Mouse (Mus musculus): ENCODE measurements around the gene Dll3. TPM values are rescaled to one million over a fixed set of nuclear protein-coding genes. Genes with fewer than 3 reads are reported as not detected.
A peak's percentile ranks its signal among the peaks of the same experiment; 100 is the strongest.

Gene Dll3
- 56.6 and 58.9 TPM in 2 replicates for polyA plus RNA-seq (2016; fragmentation: Nextera tagmentation; extraction: Ambion mirVana)

DNA sequence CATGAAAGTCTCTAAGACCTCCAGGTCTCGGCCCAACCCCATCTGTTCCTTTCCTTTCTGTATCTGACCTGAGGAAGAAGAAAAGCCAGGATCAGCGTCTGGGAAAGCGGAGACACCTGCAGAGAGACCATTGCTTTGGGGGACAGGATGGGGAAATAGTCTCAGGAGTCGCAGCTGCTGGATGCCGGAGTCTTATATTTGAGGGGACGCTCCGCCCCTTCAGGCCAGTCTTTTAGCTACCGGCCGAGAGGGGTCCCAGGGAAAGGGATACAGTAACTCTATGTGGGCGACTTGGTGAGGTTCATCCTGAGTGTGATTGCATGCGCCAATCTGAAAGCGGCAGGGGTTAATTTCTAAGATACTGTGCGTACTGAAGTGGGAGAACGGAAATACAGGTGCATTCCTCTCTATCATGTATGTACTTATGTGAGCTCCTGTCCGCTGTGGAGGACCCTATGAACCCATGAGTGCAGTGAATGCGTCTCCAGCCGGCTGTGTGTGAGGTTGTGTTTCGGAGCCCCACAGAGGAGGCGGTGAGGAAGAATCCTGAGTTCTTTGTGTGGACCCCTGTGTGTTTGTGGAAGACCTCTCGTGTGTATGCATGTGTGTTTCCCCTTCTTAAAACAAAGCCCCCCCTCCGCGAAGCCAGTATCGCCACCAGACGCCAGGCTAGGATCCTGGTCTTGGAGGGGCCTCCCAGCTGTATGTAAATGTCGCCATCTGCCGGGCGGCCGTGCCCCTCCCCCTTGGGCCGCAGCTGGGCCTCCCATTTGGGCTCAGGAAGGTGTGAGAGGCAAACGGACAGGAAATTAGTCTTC is at the start of gene Dll3:
Dll3 (minus strand) TSS at position 623 of the 818 bp plus-strand sequence.
- peak within 1 kb of the TSS; percentile 89 for H3K27ac ChIP-seq
- peaks cover 28% of the 10 kb centered on the region for H3K27me3 ChIP-seq
- H3K9ac ChIP-seq, result peak within 1 kb of the TSS; percentile 74
- peak; percentile 79 for ATAC-seq (ENCODE audit: low FRiP score)
- peaks cover 33% of the 10 kb centered on the region for H3K4me1 ChIP-seq
- 1% methylated on average over 30 of the region's 30 CpGs for WGBS
- H3K4me3 ChIP-seq, result peak within 1 kb of the TSS; percentile 47
- peak within 1 kb of the TSS; percentile 62 for H3K4me2 ChIP-seq (replicated peaks)
- H3K36me3 ChIP-seq, result peaks cover 21% of the 10 kb centered on the region
- no peaks in the 10 kb centered on the region for H3K9me3 ChIP-seq (replicated peaks)

DNA sequence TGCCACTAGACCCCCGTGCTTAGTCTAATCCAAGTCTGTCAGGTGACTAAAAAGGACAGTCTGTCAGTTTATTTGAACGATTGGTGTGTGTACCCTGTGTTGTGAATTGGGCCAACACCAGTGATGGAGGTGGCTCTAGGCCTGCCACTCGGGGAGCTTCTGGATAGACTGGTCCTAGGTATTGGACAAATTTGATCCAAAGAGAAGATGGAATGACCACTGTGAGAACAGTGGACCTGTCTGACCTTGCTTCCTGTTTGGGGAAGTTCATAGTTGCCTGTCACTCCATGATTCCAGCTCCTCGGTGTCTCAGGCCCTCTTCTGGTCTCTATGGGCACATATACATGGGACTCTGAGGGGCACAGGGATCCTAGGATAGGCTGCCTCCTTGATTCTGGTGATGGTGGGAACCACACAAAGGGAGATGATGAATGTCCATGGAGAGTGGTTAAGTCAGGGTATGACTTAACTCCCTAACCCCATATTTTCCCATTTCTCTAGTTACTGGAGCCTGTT is 49.7 kb upstream of the Dll3 start:
- peak overlapping the region; percentile 90 for H3K4me3 ChIP-seq
- H3K27me3 ChIP-seq, result no peaks in the 10 kb centered on the region
- peak overlapping the region; percentile 96 for H3K4me2 ChIP-seq (replicated peaks)
- WGBS, result 57% methylated on average over 4 of the region's 4 CpGs
- no peak overlapping the region for H3K27ac ChIP-seq
- ATAC-seq (ENCODE audit: low FRiP score), result no peak
- peaks cover 17% of the 10 kb centered on the region for H3K4me1 ChIP-seq
- H3K36me3 ChIP-seq, result peaks cover 30% of the 10 kb centered on the region
- peak overlapping the region; percentile 94 for H3K9ac ChIP-seq
- H3K9me3 ChIP-seq (replicated peaks), result no peaks in the 10 kb centered on the region

DNA sequence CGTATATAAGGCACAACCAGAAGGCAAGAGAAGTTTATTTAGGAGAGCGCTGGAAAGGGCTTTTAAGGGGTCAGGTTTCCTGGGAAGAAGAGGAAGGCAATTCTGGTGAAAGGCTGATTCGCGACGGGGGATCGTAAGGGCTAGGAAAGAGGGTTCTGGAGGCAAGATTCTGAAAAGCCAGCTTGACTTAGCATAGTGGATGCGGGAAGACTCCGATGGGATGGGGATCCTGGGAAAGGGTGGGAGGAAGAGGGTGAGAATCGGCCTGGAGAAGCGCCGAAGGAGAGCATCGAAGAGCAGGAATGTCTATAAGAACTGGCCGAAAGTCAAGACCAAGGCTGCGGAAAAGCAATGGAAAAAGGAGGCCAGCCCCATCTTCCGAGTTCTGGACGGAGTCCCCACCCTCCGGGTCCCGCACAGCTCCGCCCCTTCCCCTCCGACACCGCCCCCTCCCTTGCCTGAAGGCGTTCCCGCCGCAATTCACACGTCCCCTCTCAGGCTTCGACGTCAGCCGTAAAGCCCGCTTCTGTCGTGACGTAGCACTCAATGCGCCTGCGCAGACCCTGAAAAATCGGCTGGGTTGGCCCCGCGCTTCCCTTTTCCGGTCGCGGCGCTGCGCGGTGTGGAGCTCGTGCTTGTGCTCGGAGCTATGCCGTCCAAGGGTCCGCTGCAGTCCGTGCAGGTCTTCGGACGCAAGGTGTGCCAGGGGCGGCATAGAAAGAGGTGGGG is 48.3 kb upstream of the Dll3 start, which contains the start of gene Rps16:
Rps16 (plus strand) TSS at position 498 of the 729 bp plus-strand sequence.
- Histone ChIP-seq H3K4me2 (replicated peaks) (peak within 1 kb of the TSS; percentile 96), H3K4me1 (peaks cover 15% of the 10 kb centered on the region), H3K9me3 (replicated peaks) (no peaks in the 10 kb centered on the region), H3K9ac (peak within 1 kb of the TSS; percentile 94), H3K27ac (peak within 1 kb of the TSS; percentile 77), H3K4me3 (peak within 1 kb of the TSS; percentile 90), H3K36me3 (peaks cover 29% of the 10 kb centered on the region), H3K27me3 (no peaks in the 10 kb centered on the region)
- ATAC-seq (ENCODE audit: low FRiP score), result peak; percentile 95
- under 1% methylated on average over 47 of the region's 50 CpGs for WGBS

DNA sequence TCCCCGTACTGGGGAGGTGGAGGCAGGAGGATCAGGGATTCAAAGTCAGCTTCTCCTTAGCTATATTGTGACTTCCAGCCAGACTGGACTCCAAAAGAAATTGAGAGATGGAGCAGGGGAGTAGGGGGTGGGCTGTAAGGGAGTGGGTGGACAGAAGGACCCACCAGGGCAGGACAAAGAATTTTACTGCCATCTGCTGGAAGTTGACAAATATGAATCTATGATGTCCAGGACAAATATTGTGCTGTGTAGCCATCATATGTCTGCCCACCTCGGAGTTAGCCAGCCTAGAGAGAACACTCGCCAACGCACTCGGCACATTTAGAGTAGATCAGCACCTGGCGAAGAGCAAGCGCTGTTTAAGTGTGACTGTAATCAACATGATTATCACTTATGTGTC is 46.6 kb upstream of the Dll3 start:
- H3K9ac ChIP-seq, result no peak overlapping the region
- 86% methylated on average over 7 of the region's 7 CpGs for WGBS
- H3K27ac ChIP-seq, result no peak overlapping the region
- no peaks in the 10 kb centered on the region for H3K27me3 ChIP-seq
- no peak overlapping the region for H3K4me3 ChIP-seq
- peaks cover 15% of the 10 kb centered on the region for H3K4me1 ChIP-seq
- peaks cover 12% of the 10 kb centered on the region for H3K36me3 ChIP-seq
- no peak for ATAC-seq (ENCODE audit: low FRiP score)
- H3K9me3 ChIP-seq (replicated peaks), result no peaks in the 10 kb centered on the region
- no peak overlapping the region for H3K4me2 ChIP-seq (replicated peaks)

DNA sequence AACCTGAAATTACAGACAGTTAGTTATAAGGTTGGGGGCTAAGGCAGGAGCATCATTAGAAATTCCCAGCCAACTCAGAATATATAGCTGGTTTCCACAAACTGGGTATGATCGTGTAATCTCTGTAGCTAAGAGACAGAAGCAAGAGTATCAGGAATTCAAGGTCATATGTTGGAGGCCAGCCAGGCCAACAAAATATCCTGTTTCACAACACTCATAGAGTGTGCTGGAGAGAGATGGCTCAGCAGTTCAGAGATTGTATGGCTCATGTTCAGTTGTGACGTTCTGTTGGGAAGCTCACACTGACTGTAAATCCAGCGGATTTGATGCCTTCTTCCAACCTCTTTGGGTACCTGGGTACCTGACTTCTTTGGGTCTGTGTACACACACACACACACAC is 45.7 kb upstream of the Dll3 start:
- Histone ChIP-seq H3K4me3 (no peak overlapping the region), H3K9ac (no peak overlapping the region), H3K4me2 (replicated peaks) (no peak overlapping the region), H3K4me1 (peaks cover 15% of the 10 kb centered on the region), H3K9me3 (replicated peaks) (no peaks in the 10 kb centered on the region), H3K27me3 (no peaks in the 10 kb centered on the region), H3K36me3 (0 out of 2 replicates have a peak, but pooled peaks cover 4% of the 10 kb centered on the region), H3K27ac (no peak overlapping the region)
- WGBS, result 86% methylated on average over 3 of the region's 3 CpGs
- ATAC-seq (ENCODE audit: low FRiP score), result no peak

DNA sequence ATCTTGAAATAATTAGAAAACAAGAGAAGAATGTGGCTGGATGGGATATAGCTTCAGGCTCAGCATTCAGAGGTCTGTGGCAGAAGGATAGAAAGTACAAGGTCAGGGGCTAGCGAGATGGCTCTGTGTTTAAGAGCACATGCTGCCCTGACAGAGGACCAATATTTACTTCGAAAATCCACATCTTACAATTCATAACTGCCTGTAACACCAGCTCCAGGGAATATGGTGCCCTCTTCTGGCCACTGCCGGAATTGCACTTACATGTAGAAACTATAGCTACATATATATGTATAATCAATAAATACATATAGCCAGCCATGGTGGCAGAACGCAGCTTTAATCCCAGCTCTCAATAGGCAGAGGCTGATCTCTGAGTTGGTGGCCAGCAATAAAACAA is 42.6 kb upstream of the Dll3 start:
- no peak for ATAC-seq (ENCODE audit: low FRiP score)
- Histone ChIP-seq H3K4me3 (no peak overlapping the region), H3K27me3 (no peaks in the 10 kb centered on the region), H3K9me3 (replicated peaks) (no peaks in the 10 kb centered on the region), H3K9ac (no peak overlapping the region), H3K4me1 (peaks cover 3% of the 10 kb centered on the region), H3K36me3 (no peaks in the 10 kb centered on the region), H3K4me2 (replicated peaks) (no peak overlapping the region), H3K27ac (no peak overlapping the region)
- 5% methylated on average over 4 of the region's 4 CpGs for WGBS

DNA sequence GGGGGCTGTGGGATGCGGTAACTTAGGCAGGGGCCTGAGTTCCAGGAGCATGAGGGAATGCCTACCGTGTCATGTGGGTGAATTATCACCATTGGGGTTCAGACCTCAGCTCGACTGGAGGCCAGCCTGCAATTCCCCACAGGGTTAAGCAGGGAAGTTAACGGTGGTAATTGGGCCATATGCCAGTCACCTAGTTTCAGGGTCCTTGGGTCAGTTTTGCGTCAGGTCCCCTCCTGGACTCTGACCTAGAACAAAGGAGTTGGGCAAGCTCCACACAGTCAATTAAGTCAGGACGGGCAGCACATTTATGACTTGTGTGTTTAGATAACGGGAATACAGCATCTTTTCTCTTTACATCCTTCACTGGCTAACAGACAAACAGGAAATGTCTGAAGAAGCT is 39.3 kb upstream of the Dll3 start:
- H3K27me3 ChIP-seq, result no peaks in the 10 kb centered on the region
- H3K9me3 ChIP-seq (replicated peaks), result no peaks in the 10 kb centered on the region
- no peak overlapping the region for H3K4me3 ChIP-seq
- no peak for ATAC-seq (ENCODE audit: low FRiP score)
- H3K4me2 ChIP-seq (replicated peaks), result no peak overlapping the region
- peaks cover 9% of the 10 kb centered on the region for H3K4me1 ChIP-seq
- H3K36me3 ChIP-seq, result no peaks in the 10 kb centered on the region
- 54% methylated on average over 7 of the region's 7 CpGs for WGBS
- no peak overlapping the region for H3K27ac ChIP-seq
- 0 out of 2 replicates have a peak overlapping the region, but pooled peaks have one; percentile 18 for H3K9ac ChIP-seq

DNA sequence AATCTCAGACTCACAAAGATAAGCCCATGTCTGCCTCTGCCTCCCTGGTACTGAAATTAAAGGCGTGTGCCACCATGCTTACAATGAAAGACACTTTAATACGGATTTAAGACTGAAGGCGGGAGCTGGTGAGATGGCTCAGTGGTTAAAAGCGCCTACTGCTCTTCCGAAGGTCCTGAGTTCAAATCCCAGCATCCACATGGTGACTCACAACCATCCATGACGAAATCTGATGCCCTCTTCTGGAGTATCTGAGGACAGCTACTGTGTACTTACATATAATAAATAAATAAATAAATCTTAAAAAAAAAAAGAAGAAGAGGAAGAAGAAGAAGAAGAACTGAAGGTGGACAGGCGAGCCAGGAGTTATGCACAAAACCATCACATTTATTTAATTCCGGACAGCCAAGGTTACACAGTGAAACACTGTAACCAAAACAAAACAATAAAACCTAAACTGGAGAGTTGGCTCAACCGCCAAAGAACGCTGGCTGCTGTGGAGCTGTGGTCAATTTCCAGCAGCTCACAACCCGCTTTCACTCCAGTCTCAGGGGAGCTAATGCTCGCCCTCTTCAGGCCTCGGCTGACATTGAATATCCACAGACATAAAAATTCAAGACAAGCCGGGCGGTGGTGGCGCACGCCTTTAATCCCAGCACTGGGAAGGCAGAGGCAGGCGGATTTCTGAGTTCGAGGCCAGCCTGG is 37.3 kb upstream of the Dll3 start:
- no peaks in the 10 kb centered on the region for H3K27me3 ChIP-seq
- H3K9ac ChIP-seq, result no peak overlapping the region
- 78% methylated on average over 19 of the region's 19 CpGs for WGBS
- H3K27ac ChIP-seq, result peak overlapping the region; percentile 86; the same call in 1 of the 2 replicates
- no peaks in the 10 kb centered on the region for H3K36me3 ChIP-seq
- H3K9me3 ChIP-seq (replicated peaks), result no peaks in the 10 kb centered on the region
- peak overlapping the region; percentile 76 for H3K4me2 ChIP-seq (replicated peaks)
- peaks cover 17% of the 10 kb centered on the region for H3K4me1 ChIP-seq
- peak overlapping the region; percentile 90 for H3K4me3 ChIP-seq
- ATAC-seq (ENCODE audit: low FRiP score), result no peak

DNA sequence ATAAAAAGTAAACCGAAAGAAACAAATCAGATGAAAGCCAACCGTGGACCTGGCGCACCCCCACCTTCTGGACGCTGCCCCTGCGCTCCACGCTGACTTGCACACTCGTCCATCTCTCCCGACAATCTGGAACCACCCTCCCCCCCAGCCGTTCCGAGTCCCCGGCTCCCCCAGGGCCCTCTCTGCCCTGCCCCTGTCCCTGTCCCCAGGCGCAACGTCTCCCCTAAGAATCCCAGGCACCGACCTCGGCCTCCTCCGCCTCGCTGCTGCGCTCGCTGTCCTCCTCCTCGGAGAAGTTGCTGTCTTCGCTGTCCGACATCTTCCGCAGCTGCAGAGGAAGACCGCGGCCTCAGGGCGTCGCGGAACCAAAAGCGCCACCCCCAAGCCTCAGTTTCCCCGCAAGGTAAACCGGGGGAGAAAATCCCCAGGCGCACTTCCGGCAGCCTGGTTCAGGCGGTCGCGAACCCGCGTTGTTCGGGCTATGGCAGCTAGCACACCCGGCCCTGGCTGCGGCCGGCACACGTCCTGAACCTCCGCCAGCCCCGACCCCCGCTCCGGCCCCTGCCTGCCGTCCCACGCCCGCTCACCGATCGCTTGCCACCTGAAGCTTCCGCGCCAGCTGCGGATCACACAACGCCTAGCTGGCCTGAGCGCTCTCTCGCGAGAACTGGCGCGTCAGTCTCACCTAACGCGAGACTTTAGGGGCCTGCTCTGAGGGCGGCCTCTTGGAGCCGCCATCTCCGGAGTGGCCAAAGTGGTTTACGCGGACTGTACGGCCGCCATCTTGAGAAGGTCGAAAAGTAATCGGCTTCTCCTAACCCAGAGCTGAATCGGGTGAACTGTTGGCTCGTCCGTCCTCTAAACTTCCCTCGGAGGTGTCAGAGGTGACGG is 36.3 kb upstream of the Dll3 start, which contains the start of gene Supt5:
Supt5 (minus strand) TSS at position 639 of the 891 bp plus-strand sequence.
- Histone ChIP-seq H3K36me3 (0 out of 2 replicates have a peak, but pooled peaks cover 3% of the 10 kb centered on the region), H3K9ac (peak within 1 kb of the TSS; percentile 95), H3K27ac (peak within 1 kb of the TSS; percentile 86), H3K27me3 (no peaks in the 10 kb centered on the region), H3K9me3 (replicated peaks) (no peaks in the 10 kb centered on the region), H3K4me2 (replicated peaks) (peak within 1 kb of the TSS; percentile 76), H3K4me1 (peaks cover 17% of the 10 kb centered on the region), H3K4me3 (peak within 1 kb of the TSS; percentile 90)
- peak; percentile 98 for ATAC-seq (ENCODE audit: low FRiP score)
- under 1% methylated on average over 74 of the region's 77 CpGs for WGBS

DNA sequence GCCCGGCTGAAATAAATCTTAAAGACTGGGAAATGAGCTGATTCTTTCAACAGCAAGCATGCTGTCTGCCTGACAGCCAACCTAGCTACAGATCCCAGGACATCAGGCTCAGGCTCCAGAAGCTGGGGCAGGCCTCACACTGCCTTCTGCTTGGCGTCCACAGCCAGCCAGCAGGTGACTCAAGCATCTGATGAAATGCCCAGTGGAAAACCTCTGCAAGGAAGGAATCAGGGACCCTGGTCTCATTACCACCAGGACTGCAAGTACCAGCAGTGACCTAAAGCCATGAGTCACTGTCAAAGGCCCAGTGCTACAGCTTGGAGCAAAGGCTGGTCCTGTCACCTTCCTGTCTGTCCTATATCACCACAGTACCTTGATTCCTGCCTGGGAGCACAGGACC is 33.4 kb upstream of the Dll3 start:
- no peak overlapping the region for H3K9ac ChIP-seq
- no peak for ATAC-seq (ENCODE audit: low FRiP score)
- H3K4me3 ChIP-seq, result no peak overlapping the region
- 93% methylated on average over 2 of the region's 2 CpGs for WGBS
- no peaks in the 10 kb centered on the region for H3K27me3 ChIP-seq
- peaks cover 17% of the 10 kb centered on the region for H3K4me1 ChIP-seq
- H3K4me2 ChIP-seq (replicated peaks), result no peak overlapping the region
- no peaks in the 10 kb centered on the region for H3K9me3 ChIP-seq (replicated peaks)
- peaks cover 21% of the 10 kb centered on the region for H3K36me3 ChIP-seq
- no peak overlapping the region for H3K27ac ChIP-seq

DNA sequence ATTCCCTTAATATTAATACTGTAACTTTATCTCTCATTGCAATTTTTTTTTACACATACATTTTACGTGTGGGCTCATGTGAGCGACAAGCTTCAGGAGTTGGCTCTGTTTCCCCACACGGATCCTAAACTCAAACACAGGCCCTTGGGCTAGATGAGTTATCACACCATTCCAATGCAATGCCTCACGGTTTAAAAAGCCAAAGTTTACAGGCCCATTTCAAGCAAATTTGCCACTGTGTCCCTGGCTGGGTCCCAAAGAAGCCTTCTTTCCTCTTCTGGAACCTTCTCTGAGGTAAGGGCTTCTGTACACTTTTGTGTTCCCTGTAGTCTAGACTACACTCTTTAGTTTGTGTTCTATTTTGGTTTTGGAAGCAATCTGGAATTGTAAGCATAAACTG is 32.5 kb upstream of the Dll3 start:
- H3K27me3 ChIP-seq, result no peaks in the 10 kb centered on the region
- peaks cover 17% of the 10 kb centered on the region for H3K4me1 ChIP-seq
- no peak for ATAC-seq (ENCODE audit: low FRiP score)
- H3K9ac ChIP-seq, result no peak overlapping the region
- no peak overlapping the region for H3K27ac ChIP-seq
- H3K4me3 ChIP-seq, result no peak overlapping the region
- WGBS, result 97% methylated on average over 4 of the region's 4 CpGs
- H3K36me3 ChIP-seq, result peaks cover 30% of the 10 kb centered on the region
- H3K9me3 ChIP-seq (replicated peaks), result no peaks in the 10 kb centered on the region
- H3K4me2 ChIP-seq (replicated peaks), result no peak overlapping the region

All from hindbrain, embryonic 12.5 days (tissue).